Mouse (Mus musculus): ENCODE results near the gene Tor4a.

Tor4a gene

DNA sequence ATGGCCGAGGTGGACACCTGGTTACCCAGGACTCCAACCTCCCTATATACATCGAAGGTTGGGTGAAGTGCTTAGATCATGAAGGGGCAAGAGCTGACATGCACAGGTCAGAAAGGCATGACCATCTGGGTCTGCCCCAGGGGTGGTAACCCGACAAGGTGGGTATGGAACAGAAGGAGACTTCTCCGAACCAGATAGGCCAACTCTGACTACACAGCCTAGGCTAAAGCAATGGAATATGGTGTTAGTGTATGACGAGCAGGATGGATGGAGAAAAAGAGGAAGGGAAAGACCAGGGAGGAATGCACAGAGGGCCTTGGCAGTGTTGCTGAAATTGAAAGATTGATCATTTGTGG is 10.1 kb downstream of the Tor4a start:
- no peak for DNase-seq (ENCODE audit: low spot score)

DNA sequence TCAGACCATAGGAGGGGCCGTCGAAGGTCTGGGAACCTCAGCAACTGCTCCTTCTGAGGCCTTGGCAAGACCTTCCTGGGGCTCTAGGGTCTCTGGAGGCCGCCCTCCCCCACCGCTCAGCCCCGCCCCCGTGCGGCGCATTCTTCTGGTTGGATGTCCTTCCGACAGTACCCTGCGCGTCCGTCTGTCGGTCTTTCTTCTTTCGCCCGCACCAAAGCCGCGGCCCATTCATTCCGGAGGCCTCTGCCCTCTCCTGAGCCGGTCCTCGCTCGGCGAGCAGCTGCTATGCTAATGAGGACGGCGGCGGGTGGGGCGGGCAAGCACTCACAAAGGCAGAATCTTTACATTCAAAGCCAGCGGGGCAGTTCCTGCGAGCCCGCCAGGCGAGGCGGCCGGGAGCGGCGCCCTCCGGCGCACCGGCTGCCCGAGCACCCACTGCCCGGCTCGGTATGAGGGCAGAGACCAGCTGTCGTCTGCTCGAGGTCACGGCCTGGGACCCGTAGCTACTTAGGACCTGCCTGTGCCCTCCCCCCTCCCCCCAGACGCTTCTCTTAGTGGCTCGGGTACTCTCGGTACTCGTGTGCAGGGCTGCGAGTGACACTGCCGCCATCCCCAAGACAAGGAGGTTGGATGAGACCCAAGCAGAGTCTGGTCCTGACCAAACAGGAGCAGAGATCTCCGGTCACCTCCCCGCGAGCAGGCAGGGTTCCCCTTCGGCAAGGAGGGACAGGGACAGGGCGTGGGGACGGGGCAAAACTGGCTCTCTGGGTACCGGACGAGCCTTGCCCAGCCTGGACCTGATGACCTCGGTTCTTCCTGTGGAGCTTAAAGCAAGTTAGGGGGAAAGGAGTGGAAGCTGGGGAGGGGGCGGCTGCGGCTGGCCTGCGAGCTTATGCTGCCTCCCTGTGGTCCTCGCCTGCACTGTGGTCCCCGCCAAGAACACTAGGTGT is 10.8 kb downstream of the Tor4a start:
- DNase-seq (ENCODE audit: low spot score), result no peak

GRCm38 (mm10) chr2:25184496-25184895 is 12.2 kb downstream of the Tor4a start:
- DNase-seq (ENCODE audit: low spot score), result no peak

DNA sequence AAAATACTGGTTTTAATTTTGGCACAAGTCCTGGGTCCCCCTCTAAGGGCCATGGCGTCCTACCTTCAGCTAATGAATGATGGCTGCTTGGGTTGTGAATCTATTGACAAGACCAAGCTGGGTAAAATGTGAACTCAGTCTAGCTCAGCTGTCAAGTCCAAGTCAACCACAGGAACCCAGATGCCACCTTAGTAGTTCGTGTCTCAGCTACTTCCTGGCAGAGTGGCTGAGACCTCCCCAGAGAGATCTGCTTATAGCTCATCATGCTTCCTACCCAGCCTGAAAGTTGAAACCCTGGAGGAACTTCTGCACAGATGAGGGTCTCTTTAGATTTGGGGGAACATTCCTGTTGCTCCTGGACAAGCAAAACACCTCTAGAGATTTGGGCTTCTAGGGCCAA is 13.3 kb downstream of the Tor4a start:
- no peak for DNase-seq (ENCODE audit: low spot score)

- no peak for DNase-seq (ENCODE audit: low spot score)
These were observed 14.0 kb downstream of the Tor4a start for GRCm38 (mm10) chr2:25182664-25183063.

- DNase-seq (ENCODE audit: low spot score), result no peak
These were observed 14.7 kb downstream of the Tor4a start for GRCm38 (mm10) chr2:25181891-25182397.

DNA sequence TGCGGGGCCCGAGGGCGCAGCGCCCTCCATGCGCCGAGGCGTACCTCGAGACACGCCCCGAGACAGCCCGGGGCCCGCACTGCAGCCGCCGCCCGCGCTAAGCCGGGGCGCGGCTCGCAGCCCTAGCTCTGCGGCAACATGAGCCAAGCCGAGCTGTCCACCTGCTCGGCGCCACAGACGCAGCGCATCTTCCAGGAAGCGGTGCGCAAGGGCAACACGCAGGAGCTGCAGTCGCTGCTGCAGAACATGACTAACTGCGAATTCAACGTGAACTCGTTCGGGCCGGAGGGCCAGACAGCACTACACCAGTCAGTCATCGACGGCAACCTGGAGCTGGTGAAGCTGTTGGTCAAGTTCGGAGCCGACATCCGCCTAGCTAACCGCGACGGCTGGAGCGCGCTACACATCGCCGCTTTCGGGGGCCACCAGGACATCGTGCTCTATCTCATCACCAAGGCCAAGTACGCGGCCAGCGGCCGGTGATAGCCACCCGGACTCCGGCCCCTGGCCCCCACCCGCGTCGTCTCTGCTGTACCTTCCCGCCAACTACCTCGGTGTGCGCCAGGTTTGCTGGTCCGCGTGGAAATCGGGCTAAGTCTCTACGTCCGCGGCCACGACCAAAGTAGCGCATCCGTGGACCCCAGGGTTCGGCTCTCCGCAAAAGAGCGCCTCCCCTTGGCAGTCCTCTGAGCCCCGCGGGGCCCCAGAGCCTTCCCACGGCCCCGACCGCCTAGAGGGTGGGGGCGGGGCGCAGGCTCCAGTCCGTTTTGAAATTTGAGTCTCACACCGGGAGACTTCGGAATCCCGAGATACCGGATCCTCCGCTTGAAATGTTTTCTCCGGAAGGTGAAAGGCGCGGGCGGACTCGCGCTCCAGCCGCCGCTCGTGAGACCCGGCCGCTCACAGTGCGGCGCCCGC is 15.5 kb downstream of the Tor4a start:
- DNase-seq (ENCODE audit: low spot score), result no peak

- peak; percentile 77 for DNase-seq (ENCODE audit: low spot score)
These were observed 16.2 kb downstream of the Tor4a start, which contains the start of gene Nrarp for GRCm38 (mm10) chr2:25180478-25180903. Gene Nrarp (plus strand): TSS chr2:25180758.

- no peak for DNase-seq (ENCODE audit: low spot score)
These were observed 17.0 kb downstream of the Tor4a start for GRCm38 (mm10) chr2:25179566-25180217.

DNA sequence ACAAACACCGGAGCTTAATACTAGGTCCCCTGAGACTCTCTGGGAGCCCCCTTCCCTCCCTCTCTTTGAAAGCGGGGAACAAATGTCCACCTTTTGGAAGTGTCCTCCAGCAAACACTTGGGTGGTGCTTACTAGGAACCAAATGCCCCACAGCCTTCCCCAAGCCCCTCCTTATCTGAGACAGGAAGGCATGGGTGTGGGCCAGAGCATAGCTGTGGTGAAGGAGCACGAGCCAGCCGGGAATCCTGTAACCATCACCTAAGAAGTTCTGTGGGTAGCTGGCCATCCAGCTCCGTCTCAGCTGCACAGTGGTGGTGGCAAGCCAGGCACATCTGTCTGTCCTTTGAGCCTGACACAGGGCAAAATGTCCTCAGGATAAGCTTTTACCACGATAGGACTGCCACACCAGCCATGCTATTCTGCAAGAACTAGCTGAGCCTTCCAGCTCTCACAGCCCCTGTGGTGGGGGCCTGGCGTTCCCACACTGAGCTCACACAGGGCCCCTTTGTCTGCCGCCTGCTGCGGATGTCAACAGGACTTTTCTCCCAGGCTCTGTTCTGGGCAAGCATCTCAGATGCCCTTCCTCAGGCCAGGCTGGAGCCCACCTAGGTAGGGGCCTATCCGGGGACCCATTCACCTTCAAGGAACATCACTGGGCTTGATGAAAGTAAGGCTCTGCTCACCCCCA is 18.3 kb downstream of the Tor4a start:
- DNase-seq (ENCODE audit: low spot score), result no peak

DNA sequence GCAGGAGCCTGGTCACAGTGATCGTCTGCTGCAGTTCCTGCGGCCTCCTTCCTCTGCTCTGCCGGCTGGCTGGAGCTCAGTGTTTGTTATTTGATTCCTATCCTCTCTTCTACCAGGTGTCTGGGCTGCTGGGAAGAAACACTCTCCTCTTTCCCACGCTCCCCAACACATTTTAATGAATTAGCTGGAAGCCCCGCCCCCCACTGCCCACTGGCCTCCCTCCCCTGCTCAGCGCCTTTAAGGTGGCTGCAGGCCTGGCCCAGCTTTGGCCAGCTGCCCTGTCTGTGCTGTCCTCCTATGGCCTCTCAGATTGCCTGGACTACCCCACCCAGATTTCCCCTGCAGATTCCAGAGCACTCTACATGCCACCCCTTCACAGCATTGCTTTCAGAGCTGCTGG is 19.0 kb downstream of the Tor4a start:
- DNase-seq (ENCODE audit: low spot score), result no peak

GRCm38 (mm10) chr2:25177076-25177475 is 19.6 kb downstream of the Tor4a start:
- DNase-seq (ENCODE audit: low spot score), result no peak

GRCm38 (mm10) chr2:25176573-25176972 is 20.1 kb downstream of the Tor4a start:
- no peak for DNase-seq (ENCODE audit: low spot score)

- DNase-seq (ENCODE audit: low spot score), result no peak
These were observed 21.0 kb downstream of the Tor4a start for GRCm38 (mm10) chr2:25175690-25176078.

- DNase-seq (ENCODE audit: low spot score), result no peak
These were observed 21.6 kb downstream of the Tor4a start for GRCm38 (mm10) chr2:25174866-25175689.

- no peak for DNase-seq (ENCODE audit: low spot score)
These were observed 22.9 kb downstream of the Tor4a start for GRCm38 (mm10) chr2:25173821-25174220.

- no peak for DNase-seq (ENCODE audit: low spot score)
These were observed 24.1 kb downstream of the Tor4a start for GRCm38 (mm10) chr2:25172629-25173028.

DNA sequence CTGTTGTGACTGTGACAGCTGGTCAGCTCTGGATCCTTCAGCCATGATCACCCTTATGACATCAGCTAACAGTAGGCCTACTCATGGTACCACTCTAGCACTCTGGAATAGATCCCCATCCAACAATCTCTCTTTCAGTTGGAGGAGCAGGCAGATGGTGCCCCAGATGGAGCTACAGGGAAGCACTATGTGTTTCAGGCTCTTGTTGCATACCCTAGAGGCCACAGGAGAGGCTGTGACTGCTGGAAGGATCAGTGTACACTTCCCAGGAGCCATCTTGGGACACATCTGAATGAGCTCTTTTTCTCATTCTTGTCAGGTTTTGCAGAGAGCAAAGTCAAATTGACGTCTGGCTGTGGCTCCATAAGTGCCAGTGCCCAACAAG is 24.9 kb downstream of the Tor4a start:
- DNase-seq (ENCODE audit: low spot score), result no peak

GRCm38 (mm10) chr2:25171101-25171768 is 25.5 kb downstream of the Tor4a start:
- DNase-seq (ENCODE audit: low spot score), result no peak

Measured in urinary bladder, postnatal 10 days (tissue).